Mouse (Mus musculus) kidney, adult 2 months (tissue): ENCODE data around the gene Il21.
A peak's percentile ranks its signal among the peaks of the same experiment; 100 is the strongest.

ENCODE experiments used
- CTCF ChIP-seq: fragments of 200-500 bp; conservative IDR thresholded peaks from 2 replicates; pipeline ENCODE4 v1.5.1; 2011; ENCODE audit warnings: low read depth, mild to moderate bottlenecking, control low read depth, low read length, moderate library complexity, mixed read lengths; ENCODE audit not compliant: insufficient read depth, insufficient read length
- POLR2A ChIP-seq: fragments of 200-500 bp; IDR thresholded peaks from one replicate; pipeline ENCODE4 v1.6.1; 2011; ENCODE audit warnings: low read depth, low read length, control low read depth

GRCm38 (mm10) chr3:37203984-37204428 is 28.4 kb downstream of the Il21 start:
- TF ChIP-seq POLR2A (no peak), CTCF (peak; percentile 61)
